10 mouse cellular contexts compared by ENCODE assay signal in the genomic region with DNA sequence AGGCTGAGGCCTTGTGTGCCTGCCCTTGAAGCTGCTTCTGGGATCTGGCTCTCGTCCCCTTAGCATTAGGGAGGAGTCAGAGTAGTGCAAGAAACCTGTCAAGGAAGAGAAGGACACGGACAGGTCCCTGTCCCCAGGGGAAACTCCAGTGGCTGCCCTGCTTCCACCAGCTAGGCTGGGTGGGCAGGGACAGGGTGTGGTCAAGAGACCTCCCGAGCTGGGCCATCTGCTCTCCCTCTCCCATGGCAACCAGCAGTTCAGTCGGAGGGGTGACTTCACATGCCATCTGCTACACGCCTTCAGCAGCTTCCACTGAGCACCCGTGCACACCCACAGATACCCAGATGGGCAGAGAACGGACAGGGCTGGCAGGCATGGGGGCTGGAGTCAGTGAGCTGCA. TPM values are rescaled to one million over a fixed set of nuclear protein-coding genes. Genes with fewer than 3 reads are reported as not detected.
DNase-seq lines count a peak whose midpoint lies in the region; ATAC-seq and TF ChIP-seq lines count a peak whose summit lies in the region.
"Had no signal": no experiment of that assay in that cellular context is flagged by ENCODE, and none has a peak within 500 bp of the region (broad histone marks: within the 10 kb centered on the region; RNA-seq: fewer than 3 reads in every experiment).

No protein-coding gene starts in this region.

- TF ChIP-seq CTCF in thymus, adult 2 months (IDR thresholded peaks at IDR 0.05; ENCODE audit: borderline replicate concordance, control insufficient read depth, extremely low read depth, insufficient read depth, low read length, poor library complexity) = no peak

- ATAC-seq in intestine, embryonic 14.5 days (replicated peaks; ENCODE audit: low FRiP score, low TSS enrichment, low read depth) = no peak
- peak; percentile 10; the same call in 1 of the 2 replicates for ATAC-seq in midbrain, embryonic 13.5 days

- H3K4me1 ChIP-seq in heart, embryonic 10.5 days = peaks cover 92% of the 10 kb centered on the region
- H3K4me1 ChIP-seq in embryonic facial prominence, embryonic 10.5 days = peaks cover 95% of the 10 kb centered on the region
- peaks cover 74% of the 10 kb centered on the region for H3K4me1 ChIP-seq in intestine, embryonic 14.5 days (replicated peaks; ENCODE audit: control insufficient read depth, insufficient read depth, low read length)
- peaks cover 95% of the 10 kb centered on the region for H3K4me1 ChIP-seq in midbrain, embryonic 13.5 days (replicated peaks)
- H3K4me1 ChIP-seq in thymus, adult 2 months (replicated peaks; ENCODE audit: control insufficient read depth, insufficient read depth, low read length) = peaks cover 7% of the 10 kb centered on the region

- no peak overlapping the region for H3K4me2 ChIP-seq in intestine, embryonic 14.5 days (ENCODE audit: low read length)
- H3K4me2 ChIP-seq in midbrain, embryonic 13.5 days (replicated peaks) = peak overlapping the region; percentile 15; the same call in 1 of the 2 replicates

- no peak overlapping the region for H3K9ac ChIP-seq in intestine, embryonic 14.5 days (ENCODE audit: low read length)
- H3K9ac ChIP-seq in midbrain, embryonic 13.5 days (replicated peaks) = 0 out of 2 replicates have a peak overlapping the region, but pooled peaks have one; percentile 2

- H3K9me3 ChIP-seq in heart, embryonic 10.5 days = no peaks in the 10 kb centered on the region
- no peaks in the 10 kb centered on the region for H3K9me3 ChIP-seq in embryonic facial prominence, embryonic 10.5 days
- no peaks in the 10 kb centered on the region for H3K9me3 ChIP-seq in intestine, embryonic 14.5 days (ENCODE audit: control insufficient read depth, low read length)
- no peaks in the 10 kb centered on the region for H3K9me3 ChIP-seq in midbrain, embryonic 13.5 days
- H3K9me3 ChIP-seq: G1E had no signal

- peaks cover 5% of the 10 kb centered on the region; the same call in 1 of the 2 replicates for H3K36me3 ChIP-seq in heart, embryonic 10.5 days
- peaks cover 28% of the 10 kb centered on the region for H3K36me3 ChIP-seq in embryonic facial prominence, embryonic 10.5 days (replicated peaks)
- H3K36me3 ChIP-seq in intestine, embryonic 14.5 days (ENCODE audit: control insufficient read depth, insufficient read depth, low read length) = 0 out of 2 replicates have a peak, but pooled peaks cover 3% of the 10 kb centered on the region
- H3K36me3 ChIP-seq in midbrain, embryonic 13.5 days = no peaks in the 10 kb centered on the region
- H3K36me3 ChIP-seq in thymus, adult 2 months (ENCODE audit: control insufficient read depth, insufficient read depth, low read length) = no peaks in the 10 kb centered on the region
- H3K36me3 ChIP-seq: G1E had no signal

- no peak for TF ChIP-seq POLR2A in thymus, adult 2 months (IDR thresholded peaks at IDR 0.05; ENCODE audit: control insufficient read depth, extremely low read depth, insufficient read depth, low read length, poor library complexity)

- 45% methylated on average over 7 of the region's 7 CpGs for WGBS in heart, embryonic 10.5 days
- WGBS in embryonic facial prominence, embryonic 10.5 days = 59% methylated on average over 7 of the region's 7 CpGs
- 32% methylated on average over 7 of the region's 7 CpGs for WGBS in intestine, embryonic 14.5 days
- WGBS in midbrain, embryonic 13.5 days = 36% methylated on average over 7 of the region's 7 CpGs
- WGBS in thymus, adult 2 months = 77% methylated on average over 7 of the region's 7 CpGs

- H3K4me3 ChIP-seq in heart, embryonic 10.5 days = 0 out of 2 replicates have a peak overlapping the region, but pooled peaks have one; percentile 8
- no peak overlapping the region for H3K4me3 ChIP-seq in embryonic facial prominence, embryonic 10.5 days
- H3K4me3 ChIP-seq in intestine, embryonic 14.5 days (ENCODE audit: low read depth, low read length) = no peak overlapping the region
- no peak overlapping the region for H3K4me3 ChIP-seq in midbrain, embryonic 13.5 days (replicated peaks)
- H3K4me3 ChIP-seq in thymus, adult 2 months (ENCODE audit: control insufficient read depth, insufficient read depth, low read length) = no peak overlapping the region

- peak overlapping the region; percentile 95 for H3K27ac ChIP-seq in heart, embryonic 10.5 days
- H3K27ac ChIP-seq in embryonic facial prominence, embryonic 10.5 days (replicated peaks) = peak overlapping the region; percentile 92
- peak overlapping the region; percentile 7; the same call in 1 of the 2 replicates for H3K27ac ChIP-seq in intestine, embryonic 14.5 days (ENCODE audit: low read depth)
- peak overlapping the region; percentile 71 for H3K27ac ChIP-seq in midbrain, embryonic 13.5 days
- H3K27ac ChIP-seq in thymus, adult 2 months (ENCODE audit: control insufficient read depth, insufficient read depth, low read length) = no peak overlapping the region

- no peak for DNase-seq in heart, embryonic 10.5 days (ENCODE audit: low spot score)
- DNase-seq in heart, adult 9 months (ENCODE audit: low spot score in 2 of 2) = no peak
- DNase-seq in brain, adult 2 months (ENCODE audit: low read depth, low spot score) = peak; percentile 88
- DNase-seq in embryonic facial prominence, embryonic 10.5 days (ENCODE audit: low spot score) = no peak
- DNase-seq in intestine, embryonic 14.5 days (ENCODE audit: low spot score) = no peak
- DNase-seq in thymus, adult 2 months = no peak
- DNase-seq in adipocyte (ENCODE audit: low spot score) = no peak

- H3K27me3 ChIP-seq in heart, embryonic 10.5 days (ENCODE audit: insufficient read depth, poor library complexity, severe bottlenecking) = no peaks in the 10 kb centered on the region
- no peaks in the 10 kb centered on the region for H3K27me3 ChIP-seq in embryonic facial prominence, embryonic 10.5 days (replicated peaks; ENCODE audit: low read depth, poor library complexity, severe bottlenecking)
- no peaks in the 10 kb centered on the region for H3K27me3 ChIP-seq in intestine, embryonic 14.5 days (replicated peaks; ENCODE audit: control insufficient read depth, insufficient read depth, low read length)
- no peaks in the 10 kb centered on the region for H3K27me3 ChIP-seq in midbrain, embryonic 13.5 days
- peaks cover 11% of the 10 kb centered on the region; the same call in 1 of the 2 replicates for H3K27me3 ChIP-seq in thymus, adult 2 months (ENCODE audit: control insufficient read depth, insufficient read depth, low read length)

RNA-seq across cellular contexts. Expression of a gene that starts 7.3 kb away (rescaled TPM):
- 53.2 and 54.4 TPM in 2 replicates for polyA plus RNA-seq in heart, embryonic 10.5 days (2016; fragmentation: Nextera tagmentation; extraction: Ambion mirVana)
- polyA plus RNA-seq in embryonic facial prominence, embryonic 10.5 days (2016; fragmentation: Nextera tagmentation; extraction: Ambion mirVana) = 61.1 and 62.4 TPM in 2 replicates
- polyA plus RNA-seq in intestine, embryonic 14.5 days (2014; fragmentation: Nextera tagmentation; extraction: Ambion mirVana) = 50.2 and 54.2 TPM in 2 replicates
- 48.7 and 55.0 TPM in 2 replicates for polyA plus RNA-seq in midbrain, embryonic 13.5 days (2015; fragmentation: Nextera tagmentation; extraction: Ambion mirVana)
- 11.8 and 14.0 TPM in 2 replicates for polyA plus RNA-seq in thymus, adult 2 months (2012; rRNA removed)

RNA-seq across cellular contexts. Expression of a gene that starts 45.5 kb away (rescaled TPM):
- not detected in 2 replicates for polyA plus RNA-seq in heart, embryonic 10.5 days (2016; fragmentation: Nextera tagmentation; extraction: Ambion mirVana)
- not detected in 2 replicates for polyA plus RNA-seq in embryonic facial prominence, embryonic 10.5 days (2016; fragmentation: Nextera tagmentation; extraction: Ambion mirVana)
- polyA plus RNA-seq in intestine, embryonic 14.5 days (2014; fragmentation: Nextera tagmentation; extraction: Ambion mirVana) = 387 TPM in 1 of 2 replicates, not detected in the other
- polyA plus RNA-seq in midbrain, embryonic 13.5 days (2015; fragmentation: Nextera tagmentation; extraction: Ambion mirVana) = 1.6 and 2.2 TPM in 2 replicates
- 6.6 and 11.8 TPM in 2 replicates for polyA plus RNA-seq in thymus, adult 2 months (2012; rRNA removed)
- polyA plus RNA-seq: G1E; limb, embryonic 11.5 days had no signal
